Mouse (Mus musculus) lung, postnatal 0 days (tissue): ENCODE measurements around the gene Nrros.

Experiments
- CTCF ChIP-seq: IDR thresholded peaks from 2 replicates; pipeline ENCODE4 v1.5.1; 2016; ENCODE audit warnings: antibody characterized with exemption, mild to moderate bottlenecking
- EP300 ChIP-seq: IDR thresholded peaks from 2 replicates; pipeline ENCODE4 v1.6.1; 2016; ENCODE audit warnings: antibody characterized with exemption, mild to moderate bottlenecking, control low read depth

- TF ChIP-seq CTCF (no peak), EP300 (no peak)
These were observed 20.7 kb upstream of the Nrros start for GRCm38 (mm10) chr16:32186056-32186455.
